Comparison of ENCODE assay signal across 8 mouse cellular contexts in the genomic region with DNA sequence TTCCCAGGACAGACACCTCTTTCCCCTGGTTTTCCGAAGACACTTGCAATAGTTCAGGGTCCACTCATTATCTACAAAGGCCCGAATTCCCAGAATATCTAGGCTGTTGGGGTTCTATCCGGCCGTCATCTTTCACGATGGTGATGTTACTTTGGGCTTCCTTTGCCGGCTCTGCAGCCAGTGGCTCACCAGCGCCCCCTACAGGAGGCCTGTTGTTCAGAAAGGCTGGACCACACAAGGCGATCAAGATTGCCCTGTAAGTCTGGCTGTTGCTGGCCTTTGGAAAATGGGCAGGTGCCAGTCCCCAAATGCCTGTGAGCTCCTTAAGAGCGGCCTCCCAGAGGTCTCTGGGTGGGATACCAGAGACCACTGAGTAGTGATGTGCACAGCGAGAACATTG. TPM values are rescaled to one million over a fixed set of nuclear protein-coding genes. Genes with fewer than 3 reads are reported as not detected.
A peak's percentile ranks its signal among the peaks of the same experiment; 100 is the strongest.
DNase-seq lines count a peak whose midpoint lies in the region; ATAC-seq and TF ChIP-seq lines count a peak whose summit lies in the region.

No protein-coding gene starts in this region.

- H3K36me3 ChIP-seq in intestine, postnatal 0 days (ENCODE audit: control insufficient read depth, insufficient read depth), result no peaks in the 10 kb centered on the region
- H3K36me3 ChIP-seq in limb, embryonic 13.5 days, result no peaks in the 10 kb centered on the region
- H3K36me3 ChIP-seq in midbrain, postnatal 0 days (ENCODE audit: insufficient read depth, low read length), result no peaks in the 10 kb centered on the region
- peaks cover 2% of the 10 kb centered on the region; the same call in 1 of the 2 replicates for H3K36me3 ChIP-seq in splenic B cell, adult 2 months (ENCODE audit: control insufficient read depth, insufficient read depth, low read length, poor library complexity, severe bottlenecking)

- no peak overlapping the region for H3K9ac ChIP-seq in intestine, postnatal 0 days (ENCODE audit: low read depth, low read length)
- no peak overlapping the region for H3K9ac ChIP-seq in limb, embryonic 13.5 days
- no peak overlapping the region; the same call in 1 of the 2 replicates for H3K9ac ChIP-seq in midbrain, postnatal 0 days (replicated peaks; ENCODE audit: low read length, poor library complexity, severe bottlenecking)

- peak; percentile 78 for DNase-seq in layer of hippocampus, adult 11-12 months (ENCODE audit: low spot score)
- no peak for DNase-seq in layer of hippocampus, adult 9-10 months (ENCODE audit: low spot score)
- DNase-seq in embryo, embryonic 11 days, result peak; percentile 83
- peak; percentile 61 to 78 for DNase-seq in gastrocnemius, postnatal 4 days (ENCODE audit: low spot score in 2 of 2)
- peak; percentile 83 for DNase-seq in midbrain, postnatal 0 days (ENCODE audit: low spot score)
- peak; percentile 71 for DNase-seq in splenic B cell, adult 2 months (ENCODE audit: low read depth, low spot score)

- H3K27me3 ChIP-seq in intestine, postnatal 0 days (replicated peaks; ENCODE audit: control insufficient read depth, insufficient read depth, low read length), result no peaks in the 10 kb centered on the region
- peaks cover 13% of the 10 kb centered on the region for H3K27me3 ChIP-seq in limb, embryonic 13.5 days
- H3K27me3 ChIP-seq in midbrain, postnatal 0 days (ENCODE audit: insufficient read depth, low read length), result no peaks in the 10 kb centered on the region
- H3K27me3 ChIP-seq in splenic B cell, adult 2 months (ENCODE audit: control insufficient read depth, insufficient read depth, low read length, poor library complexity, severe bottlenecking), result no peaks in the 10 kb centered on the region

- ATAC-seq in intestine, postnatal 0 days, result peak; percentile 41; the same call in 1 of the 2 replicates
- ATAC-seq in limb, embryonic 13.5 days (ENCODE audit: low FRiP score, low read depth), result peak; percentile 38; the same call in 1 of the 2 replicates
- peak; percentile 73 for ATAC-seq in midbrain, postnatal 0 days (ENCODE audit: low FRiP score)

- H3K27ac ChIP-seq in intestine, postnatal 0 days (ENCODE audit: low read depth, low read length), result no peak overlapping the region
- no peak overlapping the region for H3K27ac ChIP-seq in limb, embryonic 13.5 days
- H3K27ac ChIP-seq in midbrain, postnatal 0 days (ENCODE audit: low read depth, low read length), result 0 out of 2 replicates have a peak overlapping the region, but pooled peaks have one; percentile 7

- TF ChIP-seq CTCF in intestine, postnatal 0 days (IDR thresholded peaks at IDR 0.05; ENCODE audit: low read depth), result peak; percentile 88
- peak; percentile 91 for TF ChIP-seq CTCF in midbrain, postnatal 0 days (IDR thresholded peaks at IDR 0.05)

- H3K9me3 ChIP-seq in intestine, postnatal 0 days (ENCODE audit: control insufficient read depth), result no peaks in the 10 kb centered on the region
- H3K9me3 ChIP-seq in limb, embryonic 13.5 days, result no peaks in the 10 kb centered on the region
- H3K9me3 ChIP-seq in midbrain, postnatal 0 days (ENCODE audit: low read length), result no peaks in the 10 kb centered on the region

- H3K4me3 ChIP-seq in intestine, postnatal 0 days (ENCODE audit: low read depth, low read length), result no peak overlapping the region
- H3K4me3 ChIP-seq in limb, embryonic 13.5 days, result peak overlapping the region; percentile 14; the same call in 1 of the 2 replicates
- H3K4me3 ChIP-seq in midbrain, postnatal 0 days (ENCODE audit: low read depth, low read length), result peak overlapping the region; percentile 12; the same call in 1 of the 2 replicates

- H3K4me2 ChIP-seq in intestine, postnatal 0 days (replicated peaks; ENCODE audit: low read depth), result peak overlapping the region; percentile 47
- H3K4me2 ChIP-seq in limb, embryonic 13.5 days (replicated peaks), result peak overlapping the region; percentile 51
- peak overlapping the region; percentile 48 for H3K4me2 ChIP-seq in midbrain, postnatal 0 days (ENCODE audit: low read depth, low read length, poor library complexity, severe bottlenecking)

- no peaks in the 10 kb centered on the region for H3K4me1 ChIP-seq in intestine, postnatal 0 days (replicated peaks; ENCODE audit: control insufficient read depth, insufficient read depth, low read length)
- H3K4me1 ChIP-seq in limb, embryonic 13.5 days, result peaks cover 9% of the 10 kb centered on the region
- no peaks in the 10 kb centered on the region for H3K4me1 ChIP-seq in midbrain, postnatal 0 days (ENCODE audit: insufficient read depth, low read length)

- 12% methylated on average over 10 of the region's 10 CpGs for WGBS in intestine, postnatal 0 days
- WGBS in limb, embryonic 13.5 days, result 14% methylated on average over 10 of the region's 10 CpGs
- 11% methylated on average over 10 of the region's 10 CpGs for WGBS in midbrain, postnatal 0 days

RNA-seq across cellular contexts. Expression of gene Nphp4, which starts 41.3 kb away (rescaled TPM):
- total RNA-seq in gastrocnemius, postnatal 4 days (2021), result 1 to 10 TPM; 2.0 to 2.5 TPM
- polyA plus RNA-seq in intestine, postnatal 0 days (2015; fragmentation: Nextera tagmentation; extraction: Ambion mirVana), result 0.47 and 0.48 TPM in 2 replicates
- 2.4 and 3.2 TPM in 2 replicates for polyA plus RNA-seq in limb, embryonic 13.5 days (2015; fragmentation: Nextera tagmentation; extraction: Ambion mirVana)
- total RNA-seq in midbrain, postnatal 0 days (2014; rRNA removed), result 8.8 and 12.1 TPM in 2 replicates
- 3.7 and 4.8 TPM in 2 replicates for polyA plus RNA-seq in midbrain, postnatal 0 days (2015; fragmentation: Nextera tagmentation; extraction: Ambion mirVana)

RNA-seq across cellular contexts. Expression of gene Kcnab2, which starts 42.4 kb away (rescaled TPM):
- 1 to 10 TPM; 5.6 to 6.1 TPM for total RNA-seq in gastrocnemius, postnatal 4 days (2021)
- 1.1 and 2.0 TPM in 2 replicates for polyA plus RNA-seq in intestine, postnatal 0 days (2015; fragmentation: Nextera tagmentation; extraction: Ambion mirVana)
- polyA plus RNA-seq in limb, embryonic 13.5 days (2015; fragmentation: Nextera tagmentation; extraction: Ambion mirVana), result 8.7 and 9.7 TPM in 2 replicates
- total RNA-seq in midbrain, postnatal 0 days (2014; rRNA removed), result 51.5 and 66.9 TPM in 2 replicates
- polyA plus RNA-seq in midbrain, postnatal 0 days (2015; fragmentation: Nextera tagmentation; extraction: Ambion mirVana), result 30.2 and 34.8 TPM in 2 replicates
